Mouse (Mus musculus): ENCODE results near the gene Mbd6. TPM values are rescaled to one million over a fixed set of nuclear protein-coding genes. Genes with fewer than 3 reads are reported as not detected.
"Not testable (repeated sequence)": the region's sequence is repeated elsewhere in the genome, so short reads cannot be mapped to it uniquely, and the experiment has no call there.

Mbd6 gene
- total RNA-seq, 2 experiments from 2014 or later: 42.2 to 52.4 TPM

- H3K4me3 ChIP-seq: peak overlapping the region; percentile 76
- TF ChIP-seq CTCF (IDR thresholded peaks at IDR 0.05): peak; percentile 95
- DNase-seq (ENCODE audit: extremely low spot score in 1 of 2, low spot score in 2 of 2): peak; percentile 54 to 73
- intact Hi-C loops (cut with DNase I): loop anchor here (5.0 kb wide), 1 partner anchor 190 kb away; the partner anchor contains the start of gene Os9
- peak overlapping the region; percentile 89 for H3K27ac ChIP-seq
Measured at GRCm38 (mm10) chr10:127312356-127312676, 23.5 kb upstream of the Mbd6 start.

- peak within 1 kb of the TSS; percentile 76 for H3K4me3 ChIP-seq
- intact Hi-C loops (cut with DNase I): loop anchor here (1.0 to 5.0 kb wide), 2 partner anchors 21 to 189 kb away; partner anchors contain the start of gene Os9
- H3K27ac ChIP-seq: peak within 1 kb of the TSS; percentile 89
- no peak for TF ChIP-seq CTCF (IDR thresholded peaks at IDR 0.05)
- DNase-seq (ENCODE audit: extremely low spot score in 1 of 2, low spot score in 2 of 2): peak; percentile 92 to 93
Measured at GRCm38 (mm10) chr10:127311476-127312355, 22.9 kb upstream of the Mbd6 start, which contains the start of gene Mars. TSS of gene Mars (minus strand) at chr10:127311786.

- no peak for DNase-seq (ENCODE audit: extremely low spot score in 1 of 2, low spot score in 2 of 2)
- intact Hi-C loops (cut with DNase I): loop anchor here (1.0 to 5.0 kb wide), 2 partner anchors 20 to 188 kb away; partner anchors contain the start of gene Os9
- TF ChIP-seq CTCF (IDR thresholded peaks at IDR 0.05): no peak
- peak overlapping the region; percentile 89 for H3K27ac ChIP-seq
- peak overlapping the region; percentile 76 for H3K4me3 ChIP-seq
Measured at GRCm38 (mm10) chr10:127310523-127311475, 22.0 kb upstream of the Mbd6 start.

- intact Hi-C loops (cut with DNase I); H3K27ac ChIP-seq; DNase-seq (ENCODE audit: extremely low spot score in 1 of 2, low spot score in 2 of 2); H3K4me3 ChIP-seq: not testable (repeated sequence)
Measured at GRCm38 (mm10) chr10:127309167-127309566, 20.3 kb upstream of the Mbd6 start.

GRCm38 (mm10) chr10:127303136-127303535 lies 14.3 kb upstream of the Mbd6 start:
- no peak for DNase-seq (ENCODE audit: extremely low spot score in 1 of 2, low spot score in 2 of 2)
- H3K27ac ChIP-seq: no peak overlapping the region
- intact Hi-C loops (cut with DNase I): no loop called here
- TF ChIP-seq CTCF (IDR thresholded peaks at IDR 0.05): no peak
- no peak overlapping the region for H3K4me3 ChIP-seq

- no peak overlapping the region for H3K27ac ChIP-seq
- intact Hi-C loops (cut with DNase I): no loop called here
- H3K4me3 ChIP-seq: no peak overlapping the region
- no peak for DNase-seq (ENCODE audit: extremely low spot score in 1 of 2, low spot score in 2 of 2)
- TF ChIP-seq CTCF (IDR thresholded peaks at IDR 0.05): no peak
Measured at GRCm38 (mm10) chr10:127300361-127300760, 11.5 kb upstream of the Mbd6 start.

GRCm38 (mm10) chr10:127297015-127297871 lies 8.4 kb upstream of the Mbd6 start:
- peak overlapping the region; percentile 40; the same call in 1 of the 2 replicates for H3K27ac ChIP-seq
- TF ChIP-seq CTCF (IDR thresholded peaks at IDR 0.05): no peak
- DNase-seq (ENCODE audit: extremely low spot score in 1 of 2, low spot score in 2 of 2): no peak
- no peak overlapping the region for H3K4me3 ChIP-seq
- intact Hi-C loops (cut with DNase I): no loop called here

GRCm38 (mm10) chr10:127295986-127296794 lies 7.4 kb upstream of the Mbd6 start:
- Histone ChIP-seq H3K4me3 (no peak overlapping the region), H3K27ac (no peak overlapping the region)
- no peak for TF ChIP-seq CTCF (IDR thresholded peaks at IDR 0.05)
- intact Hi-C loops (cut with DNase I): no loop called here
- no peak for DNase-seq (ENCODE audit: extremely low spot score in 1 of 2, low spot score in 2 of 2)

- TF ChIP-seq CTCF (IDR thresholded peaks at IDR 0.05): no peak
- Histone ChIP-seq H3K4me3 (no peak overlapping the region), H3K27ac (no peak overlapping the region)
- DNase-seq (ENCODE audit: extremely low spot score in 1 of 2, low spot score in 2 of 2): no peak
- intact Hi-C loops (cut with DNase I): no loop called here
Measured at GRCm38 (mm10) chr10:127294895-127295510, 6.2 kb upstream of the Mbd6 start.

GRCm38 (mm10) chr10:127293590-127294113 lies 4.8 kb upstream of the Mbd6 start:
- DNase-seq (ENCODE audit: extremely low spot score in 1 of 2, low spot score in 2 of 2): no peak
- no peak overlapping the region for H3K4me3 ChIP-seq
- intact Hi-C loops (cut with DNase I): no loop called here
- 0 out of 2 replicates have a peak overlapping the region, but pooled peaks have one; percentile 32 for H3K27ac ChIP-seq
- TF ChIP-seq CTCF (IDR thresholded peaks at IDR 0.05): no peak

All from left cerebral cortex, adult 2 months (tissue).